Mouse (Mus musculus) E14TG2a.4 (cell line): ENCODE measurements at regions not wholly inside any gene's neighbourhood (a gene's known extent, or its start where the extent isn't known, plus 50 kb on each side); places are given as distances from the start of the nearest gene placed in this dataset.
A peak's percentile ranks its signal among the peaks of the same experiment; 100 is the strongest.

ENCODE experiments used
- H3K27me3 ChIP-seq: 2 replicates; pipeline ENCODE4 v1.6.1; 2014; ENCODE audit warnings: low read length, control low read depth; ENCODE audit not compliant: insufficient read depth
- H3K36me3 ChIP-seq: 2 replicates; pipeline ENCODE4 v1.6.1; 2014; ENCODE audit warnings: low read length, control low read depth; ENCODE audit not compliant: insufficient read depth
- H3K4me1 ChIP-seq: replicated peaks from 2 replicates; pipeline ENCODE4 v1.6.1; 2014; ENCODE audit warnings: low read depth, low read length, control low read depth
- H3K4me3 ChIP-seq: replicated peaks from 2 replicates; pipeline ENCODE4 v1.5.1; 2014; ENCODE audit warnings: mild to moderate bottlenecking, low read length
- H3K9me3 ChIP-seq: 2 replicates; pipeline ENCODE4 v1.6.1; 2014; ENCODE audit warnings: low read length, control low read depth
- CTCF ChIP-seq: conservative IDR thresholded peaks from 2 replicates; pipeline ENCODE4 v1.5.1; 2014; ENCODE audit warnings: low read length
- NANOG ChIP-seq: IDR thresholded peaks from 2 replicates; pipeline ENCODE4 v1.6.1; 2014; ENCODE audit warnings: borderline replicate concordance, low read length, mixed read lengths
- POU5F1 ChIP-seq: IDR thresholded peaks from 2 replicates; pipeline ENCODE4 v1.6.1; 2014; ENCODE audit warnings: low read length, borderline replicate concordance

- Histone ChIP-seq H3K27me3 (no peaks in the 10 kb centered on the region), H3K4me1 (no peaks in the 10 kb centered on the region), H3K9me3 (no peaks in the 10 kb centered on the region), H3K36me3 (no peaks in the 10 kb centered on the region), H3K4me3 (no peak overlapping the region)
- TF ChIP-seq CTCF (no peak), POU5F1 (no peak), NANOG (no peak)
Measured at GRCm38 (mm10) chr6:135596358-135596757, 234.0 kb downstream of the Emp1 start.

GRCm38 (mm10) chr6:135610504-135611096, 248.3 kb downstream of the Emp1 start:
- H3K27me3 ChIP-seq, result no peaks in the 10 kb centered on the region
- no peak overlapping the region for H3K4me3 ChIP-seq
- TF ChIP-seq NANOG (no peak), CTCF (no peak), POU5F1 (no peak)
- H3K9me3 ChIP-seq, result no peaks in the 10 kb centered on the region
- no peaks in the 10 kb centered on the region for H3K36me3 ChIP-seq
- H3K4me1 ChIP-seq, result no peaks in the 10 kb centered on the region

GRCm38 (mm10) chr6:135627928-135628327, 265.6 kb downstream of the Emp1 start:
- no peaks in the 10 kb centered on the region for H3K27me3 ChIP-seq
- peaks cover 26% of the 10 kb centered on the region for H3K4me1 ChIP-seq
- H3K36me3 ChIP-seq, result no peaks in the 10 kb centered on the region
- H3K9me3 ChIP-seq, result peaks cover 10% of the 10 kb centered on the region
- H3K4me3 ChIP-seq, result no peak overlapping the region
- TF ChIP-seq POU5F1 (no peak), CTCF (no peak), NANOG (no peak)

GRCm38 (mm10) chr6:135629236-135629635, 266.9 kb downstream of the Emp1 start:
- H3K4me1 ChIP-seq, result peaks cover 26% of the 10 kb centered on the region
- peaks cover 10% of the 10 kb centered on the region for H3K9me3 ChIP-seq
- TF ChIP-seq NANOG (no peak), POU5F1 (no peak), CTCF (no peak)
- H3K36me3 ChIP-seq, result no peaks in the 10 kb centered on the region
- no peak overlapping the region for H3K4me3 ChIP-seq
- H3K27me3 ChIP-seq, result no peaks in the 10 kb centered on the region

- H3K9me3 ChIP-seq, result peaks cover 10% of the 10 kb centered on the region
- H3K4me3 ChIP-seq, result no peak overlapping the region
- H3K27me3 ChIP-seq, result no peaks in the 10 kb centered on the region
- H3K36me3 ChIP-seq, result no peaks in the 10 kb centered on the region
- TF ChIP-seq POU5F1 (no peak), CTCF (no peak), NANOG (no peak)
- H3K4me1 ChIP-seq, result peaks cover 26% of the 10 kb centered on the region
Measured at GRCm38 (mm10) chr6:135632671-135633070, 270.3 kb downstream of the Emp1 start.

- no peak overlapping the region for H3K4me3 ChIP-seq
- no peaks in the 10 kb centered on the region for H3K36me3 ChIP-seq
- TF ChIP-seq POU5F1 (no peak), NANOG (no peak), CTCF (no peak)
- H3K4me1 ChIP-seq, result peaks cover 6% of the 10 kb centered on the region; the same call in 1 of the 2 replicates
- H3K27me3 ChIP-seq, result no peaks in the 10 kb centered on the region
- no peaks in the 10 kb centered on the region for H3K9me3 ChIP-seq
Measured at GRCm38 (mm10) chr6:135636648-135637047, 274.3 kb downstream of the Emp1 start.

GRCm38 (mm10) chr6:135642711-135643110, 280.4 kb downstream of the Emp1 start:
- TF ChIP-seq NANOG, result no peak
- no peak for TF ChIP-seq CTCF
- no peak for TF ChIP-seq POU5F1
- no peaks in the 10 kb centered on the region for H3K4me1 ChIP-seq
- no peaks in the 10 kb centered on the region for H3K27me3 ChIP-seq
- H3K4me3 ChIP-seq, result no peak overlapping the region
- H3K36me3 ChIP-seq, result no peaks in the 10 kb centered on the region
- peaks cover 10% of the 10 kb centered on the region; the same call in 1 of the 2 replicates for H3K9me3 ChIP-seq

GRCm38 (mm10) chr6:135646177-135646576, 283.8 kb downstream of the Emp1 start:
- peaks cover 10% of the 10 kb centered on the region; the same call in 1 of the 2 replicates for H3K9me3 ChIP-seq
- TF ChIP-seq CTCF (peak; percentile 44), POU5F1 (no peak)
- no peak overlapping the region for H3K4me3 ChIP-seq
- no peaks in the 10 kb centered on the region for H3K36me3 ChIP-seq
- H3K27me3 ChIP-seq, result no peaks in the 10 kb centered on the region
- peaks cover 6% of the 10 kb centered on the region; the same call in 1 of the 2 replicates for H3K4me1 ChIP-seq

- H3K9me3 ChIP-seq, result no peaks in the 10 kb centered on the region
- TF ChIP-seq CTCF (no peak), NANOG (no peak), POU5F1 (no peak)
- H3K4me1 ChIP-seq, result peaks cover 6% of the 10 kb centered on the region; the same call in 1 of the 2 replicates
- H3K27me3 ChIP-seq, result no peaks in the 10 kb centered on the region
- H3K36me3 ChIP-seq, result no peaks in the 10 kb centered on the region
- no peak overlapping the region for H3K4me3 ChIP-seq
Measured at GRCm38 (mm10) chr6:135653002-135653401, 290.7 kb downstream of the Emp1 start.
